Mouse (Mus musculus) embryonic facial prominence, embryonic 13.5 days (tissue): ENCODE measurements around the gene Tmem259. TPM values are rescaled to one million over a fixed set of nuclear protein-coding genes. Genes with fewer than 3 reads are reported as not detected.

ENCODE experiments used
- ATAC-seq: fragments of 200-750 bp; cut with Nextera tagmentation; 2 replicates; pipeline ENCODE4 v1.8.0; 2017; ENCODE audit warnings: low read depth; ENCODE audit not compliant: insufficient number of reproducible peaks, insufficient read depth, low FRiP score, low TSS enrichment
- H3K27ac ChIP-seq: fragments of 300-500 bp; sonication (generic); 2 replicates; pipeline ENCODE4 v1.5.1; 2015; ENCODE audit warnings: moderate library complexity, mild to moderate bottlenecking, inconsistent platforms
- H3K27me3 ChIP-seq: fragments of 300-500 bp; sonication (generic); 2 replicates; pipeline ENCODE4 v1.6.1; 2015; ENCODE audit warnings: mild to moderate bottlenecking, inconsistent platforms
- H3K36me3 ChIP-seq: fragments of 300-500 bp; sonication (generic); 2 replicates; pipeline ENCODE4 v1.6.1; 2015; ENCODE audit warnings: mild to moderate bottlenecking, inconsistent platforms
- H3K4me1 ChIP-seq: fragments of 300-500 bp; sonication (generic); 2 replicates; pipeline ENCODE4 v1.6.1; 2015; ENCODE audit warnings: inconsistent platforms
- H3K4me2 ChIP-seq: fragments of 300-500 bp; sonication (generic); 2 replicates; pipeline ENCODE4 v1.6.1; 2015; ENCODE audit warnings: moderate library complexity, mild to moderate bottlenecking, inconsistent platforms
- H3K4me3 ChIP-seq: fragments of 300-500 bp; sonication (generic); 2 replicates; pipeline ENCODE4 v1.5.1; 2015; ENCODE audit warnings: mild to moderate bottlenecking, inconsistent platforms
- H3K9ac ChIP-seq: fragments of 300-500 bp; sonication (generic); 2 replicates; pipeline ENCODE4 v1.6.1; 2015; ENCODE audit warnings: mild to moderate bottlenecking, inconsistent platforms
- H3K9me3 ChIP-seq: fragments of 300-500 bp; sonication (generic); 2 replicates; pipeline ENCODE4 v1.6.1; 2016; ENCODE audit warnings: inconsistent platforms
- WGBS: fragments of 180-500 bp; shearing (Covaris S2); methylation state at CpG from one replicate; pipeline ENCODE4 v1.1.7; 2015; ENCODE audit warnings: mixed read lengths; 5-methylcytosine and 5-hydroxymethylcytosine counted together
- polyA plus RNA-seq: library from polyadenylated mRNA; unstranded; fragments of >200 nt; fragmentation: Nextera tagmentation; extraction: Ambion mirVana; gene quantifications from 2 replicates; pipeline ENCODE4 v1.2.1, GENCODE M21; 2015

The Tmem259 gene
- polyA plus RNA-seq, 1 experiment from 2014 or later = 15.4 TPM

GRCm38 (mm10) chr10:79974087-79974486 is 10.0 kb downstream of the Tmem259 start:
- H3K36me3 ChIP-seq = peaks cover 60% of the 10 kb centered on the region
- peaks cover 15% of the 10 kb centered on the region for H3K27me3 ChIP-seq
- no peak for ATAC-seq
- no peaks in the 10 kb centered on the region for H3K9me3 ChIP-seq
- no peak overlapping the region for H3K4me2 ChIP-seq
- WGBS = 90% methylated on average over 21 of the region's 21 CpGs
- H3K4me1 ChIP-seq = peaks cover 18% of the 10 kb centered on the region
- no peak overlapping the region for H3K9ac ChIP-seq
- no peak overlapping the region for H3K4me3 ChIP-seq
- no peak overlapping the region for H3K27ac ChIP-seq

GRCm38 (mm10) chr10:79972831-79973230 is 11.3 kb downstream of the Tmem259 start:
- Histone ChIP-seq H3K27ac (no peak overlapping the region), H3K9me3 (no peaks in the 10 kb centered on the region)

DNA sequence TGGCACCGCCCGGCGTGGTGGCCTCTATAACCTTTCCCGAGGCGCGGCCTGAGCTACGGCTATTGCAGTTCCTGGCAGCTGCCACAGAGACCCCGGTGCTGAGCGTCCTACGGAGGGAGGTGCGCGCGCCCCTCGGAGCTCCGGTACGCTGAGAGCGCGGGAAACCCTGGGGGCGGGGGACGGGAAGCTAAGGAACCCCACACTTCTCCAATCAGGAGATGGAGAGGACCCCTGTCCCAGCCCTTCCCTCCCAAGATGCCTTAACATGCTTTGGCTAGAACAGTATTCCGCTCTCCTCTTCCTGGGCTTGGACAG is 13.0 kb downstream of the Tmem259 start:
- peaks cover 15% of the 10 kb centered on the region for H3K27me3 ChIP-seq
- H3K27ac ChIP-seq = peak overlapping the region; percentile 48
- peak overlapping the region; percentile 83 for H3K9ac ChIP-seq
- H3K4me1 ChIP-seq = peaks cover 18% of the 10 kb centered on the region
- no peaks in the 10 kb centered on the region for H3K9me3 ChIP-seq
- H3K4me2 ChIP-seq = peak overlapping the region; percentile 98
- peak overlapping the region; percentile 63 for H3K4me3 ChIP-seq
- H3K36me3 ChIP-seq = peaks cover 58% of the 10 kb centered on the region
- 2% methylated on average over 21 of the region's 21 CpGs for WGBS
- ATAC-seq = no peak

More at GRCm38 (mm10) chr10:79972831-79973230, 11.3 kb downstream of the Tmem259 start:
- Histone ChIP-seq H3K27me3 (peaks cover 15% of the 10 kb centered on the region), H3K4me3 (no peak overlapping the region), H3K36me3 (peaks cover 58% of the 10 kb centered on the region), H3K4me1 (peaks cover 18% of the 10 kb centered on the region), H3K9ac (peak overlapping the region; percentile 4; the same call in 1 of the 2 replicates), H3K4me2 (no peak overlapping the region)
- WGBS = 67% methylated on average over 14 of the region's 14 CpGs
- no peak for ATAC-seq

GRCm38 (mm10) chr10:79970415-79971182 is 13.5 kb downstream of the Tmem259 start, which contains the start of gene Grin3b:
TSS of gene Grin3b (plus strand) at chr10:79970715.
- H3K9ac ChIP-seq = peak within 1 kb of the TSS; percentile 83
- H3K4me3 ChIP-seq = peak within 1 kb of the TSS; percentile 63
- peak within 1 kb of the TSS; percentile 48 for H3K27ac ChIP-seq
- no peak for ATAC-seq
- H3K27me3 ChIP-seq = peaks cover 15% of the 10 kb centered on the region
- 5% methylated on average over 39 of the region's 47 CpGs for WGBS
- peak within 1 kb of the TSS; percentile 98 for H3K4me2 ChIP-seq
- no peaks in the 10 kb centered on the region for H3K9me3 ChIP-seq
- peaks cover 18% of the 10 kb centered on the region for H3K4me1 ChIP-seq
- peaks cover 58% of the 10 kb centered on the region for H3K36me3 ChIP-seq

GRCm38 (mm10) chr10:79969124-79969568 is 15.0 kb downstream of the Tmem259 start:
- H3K36me3 ChIP-seq = peaks cover 59% of the 10 kb centered on the region
- no peak overlapping the region for H3K4me2 ChIP-seq
- no peak overlapping the region for H3K4me3 ChIP-seq
- no peak overlapping the region for H3K9ac ChIP-seq
- H3K27ac ChIP-seq = no peak overlapping the region
- peaks cover 15% of the 10 kb centered on the region for H3K27me3 ChIP-seq
- no peaks in the 10 kb centered on the region for H3K9me3 ChIP-seq
- 15% methylated on average over 3 of the region's 3 CpGs for WGBS
- peaks cover 18% of the 10 kb centered on the region for H3K4me1 ChIP-seq
- no peak for ATAC-seq

DNA sequence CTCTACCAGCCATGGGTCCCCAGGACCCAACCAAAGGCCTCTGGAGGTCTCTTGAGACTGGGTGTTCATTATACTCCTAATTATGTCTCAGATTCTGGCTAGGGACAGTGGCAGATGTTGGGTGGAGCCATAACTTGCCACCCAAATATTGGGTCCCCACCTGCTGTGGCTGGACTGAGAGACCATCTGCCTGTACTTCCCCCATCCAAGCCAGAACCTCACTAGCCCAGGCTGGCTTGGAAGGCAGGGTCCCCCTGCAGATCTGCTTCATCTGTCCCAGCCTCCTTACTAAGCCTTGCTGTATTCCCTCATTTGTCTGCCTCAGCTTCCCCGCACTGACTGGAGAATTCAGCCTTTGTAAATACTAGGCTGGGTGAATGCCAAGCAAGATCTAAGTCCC is 15.9 kb downstream of the Tmem259 start:
- Histone ChIP-seq H3K9ac (no peak overlapping the region), H3K4me2 (no peak overlapping the region), H3K27ac (no peak overlapping the region), H3K4me1 (peaks cover 18% of the 10 kb centered on the region), H3K4me3 (no peak overlapping the region), H3K27me3 (peaks cover 15% of the 10 kb centered on the region), H3K9me3 (no peaks in the 10 kb centered on the region), H3K36me3 (peaks cover 59% of the 10 kb centered on the region)
- ATAC-seq = no peak
- 81% methylated on average over 1 of the region's 1 CpGs for WGBS

- 90% methylated on average over 5 of the region's 5 CpGs for WGBS
- H3K27ac ChIP-seq = no peak overlapping the region
- peaks cover 14% of the 10 kb centered on the region for H3K27me3 ChIP-seq
- H3K4me3 ChIP-seq = no peak overlapping the region
- H3K36me3 ChIP-seq = peaks cover 68% of the 10 kb centered on the region
- no peaks in the 10 kb centered on the region for H3K9me3 ChIP-seq
- peaks cover 18% of the 10 kb centered on the region for H3K4me1 ChIP-seq
- no peak overlapping the region for H3K9ac ChIP-seq
- no peak overlapping the region for H3K4me2 ChIP-seq
- ATAC-seq = no peak
These were observed 17.2 kb downstream of the Tmem259 start for GRCm38 (mm10) chr10:79966886-79967400.

GRCm38 (mm10) chr10:79965325-79965724 is 18.8 kb downstream of the Tmem259 start:
- peaks cover 17% of the 10 kb centered on the region for H3K4me1 ChIP-seq
- H3K9me3 ChIP-seq = no peaks in the 10 kb centered on the region
- peaks cover 75% of the 10 kb centered on the region for H3K36me3 ChIP-seq
- 85% methylated on average over 5 of the region's 5 CpGs for WGBS
- H3K4me3 ChIP-seq = no peak overlapping the region
- no peak overlapping the region for H3K4me2 ChIP-seq
- H3K27ac ChIP-seq = no peak overlapping the region
- no peak for ATAC-seq
- H3K27me3 ChIP-seq = no peaks in the 10 kb centered on the region
- 0 out of 2 replicates have a peak overlapping the region, but pooled peaks have one; percentile 47 for H3K9ac ChIP-seq

DNA sequence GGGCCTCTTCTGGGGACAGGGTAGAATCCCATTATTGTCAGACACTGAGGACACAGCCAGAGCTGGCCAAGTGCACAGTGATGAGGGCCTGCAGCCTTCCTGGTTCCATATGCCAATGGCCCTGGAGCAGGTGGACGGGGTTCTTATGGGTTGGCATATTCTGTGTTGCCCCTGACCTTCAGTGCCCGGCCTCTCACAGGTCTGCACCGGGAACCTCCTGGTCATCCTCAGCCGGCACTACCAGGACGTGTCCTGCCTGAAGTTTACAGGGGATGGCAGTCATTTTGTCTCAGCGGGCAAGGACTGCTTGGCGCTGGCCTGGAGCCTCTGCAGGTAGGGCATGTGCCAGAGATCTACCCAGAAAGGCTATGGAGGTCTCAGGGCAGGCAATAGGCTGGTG is 19.4 kb downstream of the Tmem259 start:
- Histone ChIP-seq H3K9ac (no peak overlapping the region), H3K4me3 (no peak overlapping the region), H3K27ac (no peak overlapping the region), H3K9me3 (no peaks in the 10 kb centered on the region), H3K4me2 (no peak overlapping the region), H3K27me3 (no peaks in the 10 kb centered on the region), H3K4me1 (peaks cover 11% of the 10 kb centered on the region), H3K36me3 (peaks cover 75% of the 10 kb centered on the region)
- no peak for ATAC-seq
- WGBS = 90% methylated on average over 7 of the region's 7 CpGs

DNA sequence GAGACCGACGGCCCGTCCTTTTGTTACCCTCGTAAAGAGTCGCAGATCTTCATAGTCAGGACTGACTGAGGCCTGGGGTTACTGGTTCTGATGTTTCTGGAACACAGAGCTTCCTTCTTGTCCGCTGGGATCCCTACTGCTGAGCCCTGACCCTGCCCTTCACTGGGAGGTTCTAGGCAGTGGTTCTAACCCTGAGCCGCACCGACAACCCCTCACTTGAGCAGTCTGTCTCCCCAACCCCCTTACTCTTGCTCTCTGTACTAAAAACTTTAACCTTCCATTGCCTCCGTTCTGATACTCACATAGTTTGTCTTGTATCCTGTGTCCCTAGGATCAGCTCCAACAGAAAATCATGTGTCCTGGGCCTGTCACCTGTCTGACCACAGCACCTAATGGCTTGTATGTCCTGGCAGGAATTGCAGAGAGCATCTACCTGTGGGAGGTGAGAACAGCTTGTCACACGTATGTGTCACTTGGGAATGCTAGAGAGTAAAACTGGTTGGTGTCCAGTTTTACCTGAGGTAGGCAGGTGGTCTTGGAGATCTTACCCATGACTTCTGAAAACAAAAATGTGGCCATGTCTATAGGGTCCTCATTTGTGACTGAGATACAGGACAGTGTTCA is 23.3 kb downstream of the Tmem259 start:
- WGBS = 14% methylated on average over 10 of the region's 10 CpGs
- Histone ChIP-seq H3K27ac (no peak overlapping the region), H3K36me3 (peaks cover 44% of the 10 kb centered on the region)

DNA sequence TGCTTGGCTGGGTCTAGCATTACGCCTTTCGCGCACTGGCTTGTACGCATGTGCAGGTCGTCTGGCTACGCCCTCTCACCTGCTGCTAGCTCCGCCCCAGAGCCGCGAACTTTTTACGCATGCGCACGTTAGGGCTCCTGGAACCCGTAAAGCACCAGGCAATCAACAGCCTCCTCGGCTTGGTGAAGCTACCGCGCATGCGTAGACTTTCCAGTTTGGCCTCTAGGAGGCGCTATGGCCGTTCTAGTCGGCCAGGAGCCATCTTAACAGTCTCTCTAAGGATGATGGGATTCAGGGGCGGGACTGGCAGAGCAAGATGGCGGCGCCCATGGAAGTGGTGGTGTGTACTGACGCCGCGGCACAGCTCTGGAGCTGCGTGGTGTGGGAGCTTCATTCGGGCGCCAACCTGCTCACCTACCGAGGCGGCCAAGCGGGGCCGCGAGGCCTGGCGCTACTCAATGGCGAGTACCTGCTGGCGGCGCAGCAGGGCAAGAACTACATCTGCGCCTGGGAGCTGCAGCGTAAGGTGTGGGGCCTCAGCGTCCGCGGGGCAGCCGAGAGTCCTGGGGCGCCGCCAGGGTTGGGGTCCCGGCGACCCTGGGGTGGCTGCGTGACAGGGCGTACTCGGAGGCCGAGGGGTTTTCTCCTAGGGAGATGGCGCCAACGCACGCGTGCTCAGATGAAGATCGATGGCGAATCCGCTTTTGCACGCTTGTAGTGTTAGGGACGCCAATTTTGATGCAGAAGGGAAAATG is 24.1 kb downstream of the Tmem259 start, which contains the start of gene Wdr18:
TSS of gene Wdr18 (plus strand) at position 306 of the 755 bp plus-strand sequence.
- WGBS = 0% methylated on average over 61 of the region's 61 CpGs
- H3K36me3 ChIP-seq = peaks cover 37% of the 10 kb centered on the region
- peak; percentile 92 for ATAC-seq
- peaks cover 14% of the 10 kb centered on the region for H3K4me1 ChIP-seq
- peak within 1 kb of the TSS; percentile 89 for H3K4me2 ChIP-seq
- peak within 1 kb of the TSS; percentile 93 for H3K9ac ChIP-seq
- H3K9me3 ChIP-seq = no peaks in the 10 kb centered on the region
- H3K27ac ChIP-seq = peak within 1 kb of the TSS; percentile 64
- no peaks in the 10 kb centered on the region for H3K27me3 ChIP-seq
- H3K4me3 ChIP-seq = peak within 1 kb of the TSS; percentile 98

More for the DNA sequence above, 23.3 kb downstream of the Tmem259 start:
- no peaks in the 10 kb centered on the region for H3K27me3 ChIP-seq
- H3K4me2 ChIP-seq = peak overlapping the region; percentile 89
- H3K4me1 ChIP-seq = peaks cover 14% of the 10 kb centered on the region
- ATAC-seq = no peak
- H3K9me3 ChIP-seq = no peaks in the 10 kb centered on the region
- H3K9ac ChIP-seq = peak overlapping the region; percentile 93
- peak overlapping the region; percentile 98 for H3K4me3 ChIP-seq
